Mouse (Mus musculus): ENCODE results near the gene Itga6. TPM values are rescaled to one million over a fixed set of nuclear protein-coding genes. Genes with fewer than 3 reads are reported as not detected.

The Itga6 gene
- polyA plus RNA-seq, 1 experiment, result 75.0 TPM

GRCm38 (mm10) chr2:71863531-71864173 lies 118.2 kb downstream of the Itga6 start:
- Histone ChIP-seq H3K9me3 (no peaks in the 10 kb centered on the region), H3K4me3 (replicated peaks) (peak overlapping the region; percentile 71), H3K4me1 (peaks cover 79% of the 10 kb centered on the region), H3K36me3 (replicated peaks; ENCODE audit: low read length) (peaks cover 11% of the 10 kb centered on the region), H3K27me3 (replicated peaks) (no peaks in the 10 kb centered on the region)
- TF ChIP-seq GATA1 (IDR thresholded peaks at IDR 0.05; ENCODE audit: borderline replicate concordance, low read length) (no peak), FLI1 (IDR thresholded peaks at IDR 0.05; ENCODE audit: low read length) (no peak)

GRCm38 (mm10) chr2:71865022-71865421 lies 119.6 kb downstream of the Itga6 start:
- Histone ChIP-seq H3K4me1 (peaks cover 74% of the 10 kb centered on the region), H3K4me3 (replicated peaks) (no peak overlapping the region), H3K36me3 (replicated peaks; ENCODE audit: low read length) (no peaks in the 10 kb centered on the region), H3K9me3 (no peaks in the 10 kb centered on the region), H3K27me3 (replicated peaks) (no peaks in the 10 kb centered on the region)
- TF ChIP-seq GATA1 (IDR thresholded peaks at IDR 0.05; ENCODE audit: borderline replicate concordance, low read length), result no peak
- TF ChIP-seq FLI1 (IDR thresholded peaks at IDR 0.05; ENCODE audit: low read length), result no peak

GRCm38 (mm10) chr2:71865935-71866334 lies 120.5 kb downstream of the Itga6 start:
- Histone ChIP-seq H3K4me3 (replicated peaks) (no peak overlapping the region), H3K4me1 (peaks cover 70% of the 10 kb centered on the region), H3K9me3 (no peaks in the 10 kb centered on the region)

GRCm38 (mm10) chr2:71866565-71866964 lies 121.1 kb downstream of the Itga6 start:
- H3K36me3 ChIP-seq (replicated peaks; ENCODE audit: low read length), result no peaks in the 10 kb centered on the region
- no peak overlapping the region for H3K4me3 ChIP-seq (replicated peaks)
- H3K9me3 ChIP-seq, result no peaks in the 10 kb centered on the region
- peaks cover 68% of the 10 kb centered on the region for H3K4me1 ChIP-seq
- TF ChIP-seq FLI1 (IDR thresholded peaks at IDR 0.05; ENCODE audit: low read length) (no peak), GATA1 (IDR thresholded peaks at IDR 0.05; ENCODE audit: borderline replicate concordance, low read length) (no peak)
- no peaks in the 10 kb centered on the region for H3K27me3 ChIP-seq (replicated peaks)

More at GRCm38 (mm10) chr2:71865935-71866334, 120.5 kb downstream of the Itga6 start:
- Histone ChIP-seq H3K36me3 (replicated peaks; ENCODE audit: low read length) (no peaks in the 10 kb centered on the region), H3K27me3 (replicated peaks) (no peaks in the 10 kb centered on the region)
- TF ChIP-seq FLI1 (IDR thresholded peaks at IDR 0.05; ENCODE audit: low read length) (no peak), GATA1 (IDR thresholded peaks at IDR 0.05; ENCODE audit: borderline replicate concordance, low read length) (no peak)

GRCm38 (mm10) chr2:71867019-71867418 lies 121.6 kb downstream of the Itga6 start:
- no peaks in the 10 kb centered on the region for H3K9me3 ChIP-seq
- peaks cover 67% of the 10 kb centered on the region for H3K4me1 ChIP-seq
- no peaks in the 10 kb centered on the region for H3K36me3 ChIP-seq (replicated peaks; ENCODE audit: low read length)
- H3K27me3 ChIP-seq (replicated peaks), result no peaks in the 10 kb centered on the region
- no peak for TF ChIP-seq GATA1 (IDR thresholded peaks at IDR 0.05; ENCODE audit: borderline replicate concordance, low read length)
- no peak for TF ChIP-seq FLI1 (IDR thresholded peaks at IDR 0.05; ENCODE audit: low read length)
- H3K4me3 ChIP-seq (replicated peaks), result no peak overlapping the region

GRCm38 (mm10) chr2:71867480-71867879 lies 122.1 kb downstream of the Itga6 start:
- Histone ChIP-seq H3K4me1 (peaks cover 68% of the 10 kb centered on the region), H3K36me3 (replicated peaks; ENCODE audit: low read length) (no peaks in the 10 kb centered on the region), H3K27me3 (replicated peaks) (no peaks in the 10 kb centered on the region), H3K9me3 (no peaks in the 10 kb centered on the region), H3K4me3 (replicated peaks) (peak overlapping the region; percentile 56)
- TF ChIP-seq GATA1 (IDR thresholded peaks at IDR 0.05; ENCODE audit: borderline replicate concordance, low read length) (no peak), FLI1 (IDR thresholded peaks at IDR 0.05; ENCODE audit: low read length) (no peak)

- TF ChIP-seq FLI1 (IDR thresholded peaks at IDR 0.05; ENCODE audit: low read length), result no peak
- no peak for TF ChIP-seq GATA1 (IDR thresholded peaks at IDR 0.05; ENCODE audit: borderline replicate concordance, low read length)
- peaks cover 64% of the 10 kb centered on the region for H3K4me1 ChIP-seq
- H3K27me3 ChIP-seq (replicated peaks), result no peaks in the 10 kb centered on the region
- H3K36me3 ChIP-seq (replicated peaks; ENCODE audit: low read length), result no peaks in the 10 kb centered on the region
- H3K9me3 ChIP-seq, result no peaks in the 10 kb centered on the region
- peak overlapping the region; percentile 14 for H3K4me3 ChIP-seq (replicated peaks)
These were observed 122.8 kb downstream of the Itga6 start for GRCm38 (mm10) chr2:71868256-71868655.

- TF ChIP-seq FLI1 (IDR thresholded peaks at IDR 0.05; ENCODE audit: low read length), result no peak
- no peak for TF ChIP-seq GATA1 (IDR thresholded peaks at IDR 0.05; ENCODE audit: borderline replicate concordance, low read length)
- H3K27me3 ChIP-seq (replicated peaks), result no peaks in the 10 kb centered on the region
- H3K9me3 ChIP-seq, result no peaks in the 10 kb centered on the region
- H3K4me1 ChIP-seq, result peaks cover 53% of the 10 kb centered on the region
- H3K36me3 ChIP-seq (replicated peaks; ENCODE audit: low read length), result peaks cover 16% of the 10 kb centered on the region
- peak overlapping the region; percentile 96 for H3K4me3 ChIP-seq (replicated peaks)
These were observed 126.7 kb downstream of the Itga6 start for GRCm38 (mm10) chr2:71872141-71872540.

- H3K27me3 ChIP-seq (replicated peaks), result no peaks in the 10 kb centered on the region
- no peak for TF ChIP-seq FLI1 (IDR thresholded peaks at IDR 0.05; ENCODE audit: low read length)
- TF ChIP-seq GATA1 (IDR thresholded peaks at IDR 0.05; ENCODE audit: borderline replicate concordance, low read length), result no peak
- peaks cover 24% of the 10 kb centered on the region for H3K36me3 ChIP-seq (replicated peaks; ENCODE audit: low read length)
- H3K4me3 ChIP-seq (replicated peaks), result peak within 1 kb of the TSS; percentile 96
- H3K4me1 ChIP-seq, result peaks cover 47% of the 10 kb centered on the region
- no peaks in the 10 kb centered on the region for H3K9me3 ChIP-seq
These were observed 127.5 kb downstream of the Itga6 start, which contains the start of gene Pdk1 for GRCm38 (mm10) chr2:71872801-71873443. Gene Pdk1 (plus strand): TSS chr2:71873224.
